Mouse (Mus musculus) heart, postnatal 0 days (tissue): ENCODE measurements around the gene Mettl6. TPM values are rescaled to one million over a fixed set of nuclear protein-coding genes. Genes with fewer than 3 reads are reported as not detected.

Source experiments
- ATAC-seq: fragments of 200-750 bp; cut with Nextera tagmentation; 2 replicates; pipeline ENCODE4 v1.8.0; 2017; ENCODE audit warnings: low read depth, moderate number of reproducible peaks, moderate library complexity; ENCODE audit not compliant: insufficient read depth
- DNase-seq: peaks from one replicate; pipeline ENCODE4 v3.0.0-alpha.2; 2016; ENCODE audit warnings: low spot score
- H3K27ac ChIP-seq: fragments of 300-500 bp; sonication (generic); 2 replicates; pipeline ENCODE4 v1.5.1; 2014; ENCODE audit warnings: low read depth, mild to moderate bottlenecking
- H3K27me3 ChIP-seq: fragments of 300-500 bp; sonication (generic); 2 replicates; pipeline ENCODE4 v1.6.1; 2014; ENCODE audit warnings: low read length, mixed read lengths; ENCODE audit not compliant: control insufficient read depth, insufficient read depth
- H3K36me3 ChIP-seq: fragments of 300-500 bp; sonication (generic); replicated peaks from 2 replicates; pipeline ENCODE4 v1.6.1; 2014; ENCODE audit warnings: low read length, mixed read lengths; ENCODE audit not compliant: control insufficient read depth, insufficient read depth
- H3K4me1 ChIP-seq: fragments of 300-500 bp; sonication (generic); 2 replicates; pipeline ENCODE4 v1.6.1; 2014; ENCODE audit warnings: antibody characterized with exemption; ENCODE audit not compliant: control insufficient read depth, insufficient read depth
- H3K4me2 ChIP-seq: fragments of 300-500 bp; sonication (generic); 2 replicates; pipeline ENCODE4 v1.6.1; 2014; ENCODE audit warnings: low read depth, mild to moderate bottlenecking, low read length, moderate library complexity
- H3K4me3 ChIP-seq: fragments of 300-500 bp; sonication (generic); 2 replicates; pipeline ENCODE4 v1.5.1; 2014; ENCODE audit warnings: low read depth, low read length
- H3K9ac ChIP-seq: fragments of 300-500 bp; sonication (generic); replicated peaks from 2 replicates; pipeline ENCODE4 v1.6.1; 2014; ENCODE audit warnings: low read depth, low read length, mixed read lengths
- H3K9me3 ChIP-seq: fragments of 300-500 bp; sonication (generic); replicated peaks from 2 replicates; pipeline ENCODE4 v1.6.1; 2016; ENCODE audit warnings: low read length; ENCODE audit not compliant: control insufficient read depth
- CTCF ChIP-seq: IDR thresholded peaks from 2 replicates; pipeline ENCODE4 v1.5.1; 2016; ENCODE audit warnings: antibody characterized with exemption, control low read depth, low read depth
- EP300 ChIP-seq: IDR thresholded peaks from 2 replicates; pipeline ENCODE4 v1.6.1; 2016; ENCODE audit warnings: antibody characterized with exemption, low read depth
- WGBS: fragments of 180-500 bp; shearing (Covaris S2); extraction: QIAGEN DNeasy Blood & Tissue Kit; methylation state at CpG from one replicate; pipeline ENCODE4 v1.1.7; 2014; 5-methylcytosine and 5-hydroxymethylcytosine counted together
- polyA plus RNA-seq: library from polyadenylated mRNA; unstranded; fragments of >200 nt; fragmentation: Nextera tagmentation; extraction: Ambion mirVana; gene quantifications from 2 replicates; pipeline ENCODE4 v1.2.1, GENCODE M21; 2015
- total RNA-seq: library from RNA; depleted of rRNA; stranded (reverse); fragments of >200 nt; gene quantifications from 2 replicates; pipeline ENCODE4 v1.2.3, GENCODE M21; 2014; ENCODE audit warnings: low replicate concordance

The Mettl6 gene
- total and polyA plus RNA-seq, 2 experiments from 2014 or later = 21.7 to 26.6 TPM

GRCm38 (mm10) chr14:31530847-31531246 lies 36.0 kb upstream of the Mettl6 start:
- TF ChIP-seq EP300 = no peak
- no peak for TF ChIP-seq CTCF
- no peak overlapping the region for H3K9ac ChIP-seq
- DNase-seq = no peak
- H3K27me3 ChIP-seq = no peaks in the 10 kb centered on the region
- peaks cover 19% of the 10 kb centered on the region; the same call in 1 of the 2 replicates for H3K36me3 ChIP-seq
- no peaks in the 10 kb centered on the region for H3K4me1 ChIP-seq
- H3K4me2 ChIP-seq = no peak overlapping the region
- ATAC-seq = no peak
- 85% methylated on average over 4 of the region's 4 CpGs for WGBS
- no peaks in the 10 kb centered on the region for H3K9me3 ChIP-seq
- no peak overlapping the region for H3K4me3 ChIP-seq
- H3K27ac ChIP-seq = 0 out of 2 replicates have a peak overlapping the region, but pooled peaks have one; percentile 64

- WGBS = 67% methylated on average over 7 of the region's 7 CpGs
- TF ChIP-seq CTCF = no peak
- no peak for TF ChIP-seq EP300
- Histone ChIP-seq H3K4me2 (no peak overlapping the region), H3K4me1 (no peaks in the 10 kb centered on the region), H3K9me3 (no peaks in the 10 kb centered on the region), H3K27ac (no peak overlapping the region), H3K9ac (no peak overlapping the region), H3K4me3 (no peak overlapping the region), H3K27me3 (no peaks in the 10 kb centered on the region), H3K36me3 (peaks cover 34% of the 10 kb centered on the region; the same call in 1 of the 2 replicates)
- ATAC-seq (no peak), DNase-seq (no peak)
Observed at GRCm38 (mm10) chr14:31525040-31525810, 30.4 kb upstream of the Mettl6 start.

GRCm38 (mm10) chr14:31521318-31521717 lies 26.5 kb upstream of the Mettl6 start:
- Histone ChIP-seq H3K36me3 (peaks cover 28% of the 10 kb centered on the region; the same call in 1 of the 2 replicates), H3K4me2 (no peak overlapping the region), H3K27me3 (no peaks in the 10 kb centered on the region), H3K27ac (no peak overlapping the region), H3K9ac (no peak overlapping the region), H3K4me1 (no peaks in the 10 kb centered on the region), H3K4me3 (no peak overlapping the region), H3K9me3 (no peaks in the 10 kb centered on the region)
- TF ChIP-seq CTCF = no peak
- TF ChIP-seq EP300 = no peak
- 84% methylated on average over 2 of the region's 2 CpGs for WGBS
- no peak for ATAC-seq
- no peak for DNase-seq

DNA sequence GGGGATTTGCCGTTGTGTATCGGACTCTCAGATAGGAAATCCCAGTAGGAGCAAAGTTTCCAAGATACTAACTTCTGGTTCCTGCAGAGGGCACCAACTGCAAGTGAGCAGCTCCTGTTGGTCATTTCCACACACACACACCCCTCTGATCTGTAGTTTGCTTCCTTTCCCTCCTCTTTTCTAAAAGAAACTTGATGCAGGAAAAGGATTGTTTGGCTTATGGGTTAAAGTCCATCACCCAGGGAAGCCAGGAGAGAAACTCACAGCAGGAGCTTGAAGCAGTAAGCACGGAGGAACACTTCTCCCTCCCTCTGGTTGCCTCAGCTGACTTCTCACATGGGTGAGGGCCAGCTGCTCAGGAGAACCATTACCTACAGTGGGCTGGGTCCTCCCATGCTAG lies 24.3 kb upstream of the Mettl6 start:
- no peak overlapping the region for H3K9ac ChIP-seq
- H3K9me3 ChIP-seq = no peaks in the 10 kb centered on the region
- no peaks in the 10 kb centered on the region for H3K4me1 ChIP-seq
- H3K27me3 ChIP-seq = no peaks in the 10 kb centered on the region
- peaks cover 8% of the 10 kb centered on the region; the same call in 1 of the 2 replicates for H3K36me3 ChIP-seq
- no peak overlapping the region for H3K27ac ChIP-seq
- DNase-seq (peak; percentile 70), ATAC-seq (peak; percentile 62; the same call in 1 of the 2 replicates)
- peak overlapping the region; percentile 22; the same call in 1 of the 2 replicates for H3K4me2 ChIP-seq
- TF ChIP-seq EP300 (no peak), CTCF (peak; percentile 65)
- H3K4me3 ChIP-seq = no peak overlapping the region
- 22% methylated on average over 3 of the region's 3 CpGs for WGBS

DNA sequence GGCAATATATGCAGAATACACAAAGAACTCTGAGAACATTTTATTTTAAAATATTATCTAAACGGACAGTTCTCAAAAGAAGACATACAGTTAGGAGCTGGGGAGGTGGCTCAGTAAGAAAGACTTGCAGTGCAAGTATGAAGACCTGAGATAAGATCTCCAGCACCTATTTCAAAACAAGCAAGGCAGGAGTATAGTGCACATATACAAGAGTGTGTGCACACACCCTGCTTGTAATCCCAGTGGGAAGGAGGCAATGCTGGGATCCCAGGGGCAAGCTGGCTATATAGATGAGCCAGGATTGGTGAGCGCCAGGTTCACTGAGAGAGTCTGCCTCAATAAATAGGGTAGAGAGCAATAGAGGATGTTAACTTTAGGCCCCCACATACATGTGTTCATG lies 21.1 kb upstream of the Mettl6 start:
- Histone ChIP-seq H3K4me1 (no peaks in the 10 kb centered on the region), H3K4me3 (no peak overlapping the region), H3K27me3 (no peaks in the 10 kb centered on the region), H3K9ac (no peak overlapping the region), H3K4me2 (no peak overlapping the region), H3K9me3 (no peaks in the 10 kb centered on the region), H3K36me3 (no peaks in the 10 kb centered on the region), H3K27ac (no peak overlapping the region)
- ATAC-seq (no peak), DNase-seq (no peak)
- 92% methylated on average over 2 of the region's 2 CpGs for WGBS
- TF ChIP-seq EP300 = no peak
- no peak for TF ChIP-seq CTCF
